Mouse (Mus musculus) heart, adult 2 months (tissue): Measurements from ENCODE around the gene Sec14l5. TPM values are rescaled to one million over a fixed set of nuclear protein-coding genes. Genes with fewer than 3 reads are reported as not detected.

Experiments used
- DNase-seq, 2 experiments: peaks; one replicate each; pipeline ENCODE4 v3.0.0; 2021
- H3K27ac ChIP-seq: fragments of 200-600 bp; 2 replicates; pipeline ENCODE4 v1.8.1; 2022
- H3K27me3 ChIP-seq: fragments of 200-500 bp; 2 replicates; pipeline ENCODE4 v1.6.1; 2012; ENCODE audit warnings: mild to moderate bottlenecking, low read length, inconsistent platforms, mixed read lengths; ENCODE audit not compliant: control insufficient read depth, insufficient read depth
- H3K36me3 ChIP-seq: fragments of 200-500 bp; 2 replicates; pipeline ENCODE4 v1.6.1; 2012; ENCODE audit warnings: low read length, inconsistent platforms; ENCODE audit not compliant: control insufficient read depth, insufficient read depth
- H3K4me1 ChIP-seq: fragments of 200-500 bp; 2 replicates; pipeline ENCODE4 v1.6.1; 2011; ENCODE audit warnings: low read length; ENCODE audit not compliant: control insufficient read depth, insufficient read depth
- H3K4me3 ChIP-seq: fragments of 200-600 bp; 2 replicates; pipeline ENCODE4 v1.8.1; 2022
- H3K79me2 ChIP-seq: fragments of 200-500 bp; replicated peaks from 2 replicates; pipeline ENCODE4 v1.6.1; 2012; ENCODE audit warnings: mild to moderate bottlenecking, inconsistent platforms, low read length, moderate library complexity, mixed read lengths; ENCODE audit not compliant: control insufficient read depth, insufficient read depth
- H3K9ac ChIP-seq: fragments of 200-500 bp; 2 replicates; pipeline ENCODE4 v1.6.1; 2012; ENCODE audit warnings: low read depth, mild to moderate bottlenecking, control low read depth, inconsistent platforms, low read length, mixed read lengths
- CTCF ChIP-seq: fragments of 200-600 bp; IDR thresholded peaks from 2 replicates; pipeline ENCODE4 v1.8.1; 2022; ENCODE audit warnings: antibody characterized with exemption, mild to moderate bottlenecking, moderate library complexity
- EP300 ChIP-seq: fragments of 200-500 bp; IDR thresholded peaks from 2 replicates; pipeline ENCODE4 v1.6.1; 2011; ENCODE audit warnings: low read depth, low read length, control low read depth; ENCODE audit not compliant: insufficient read depth
- POLR2A ChIP-seq: fragments of 200-500 bp; IDR thresholded peaks from 2 replicates; pipeline ENCODE4 v1.6.1; 2011; ENCODE audit warnings: mild to moderate bottlenecking, low read depth, low read length, control low read depth; ENCODE audit not compliant: insufficient read depth
- WGBS: fragments of 180-500 bp; shearing (Covaris S2); methylation state at CpG from one replicate; pipeline ENCODE4 v1.1.7; 2018; 5-methylcytosine and 5-hydroxymethylcytosine counted together
- intact Hi-C: fragments of 180-260 bp; cut with DNase I; formaldehyde crosslinking; loops from one replicate; pipeline ENCODE4 v1.15.1; 2025
- polyA plus RNA-seq: library from polyadenylated mRNA; depleted of rRNA; stranded (reverse); fragments of >200 nt; gene quantifications from 2 replicates; pipeline ENCODE4 v1.2.3, GENCODE M21; 2012
- total RNA-seq, 2 experiments: library from RNA; stranded (reverse); gene quantifications; 2 replicates each; pipeline ENCODE4 v1.2.3; 2021

The Sec14l5 gene
- total and polyA plus RNA-seq, 3 experiments: 0.73 to 2.1 (median 0.78) TPM

DNA sequence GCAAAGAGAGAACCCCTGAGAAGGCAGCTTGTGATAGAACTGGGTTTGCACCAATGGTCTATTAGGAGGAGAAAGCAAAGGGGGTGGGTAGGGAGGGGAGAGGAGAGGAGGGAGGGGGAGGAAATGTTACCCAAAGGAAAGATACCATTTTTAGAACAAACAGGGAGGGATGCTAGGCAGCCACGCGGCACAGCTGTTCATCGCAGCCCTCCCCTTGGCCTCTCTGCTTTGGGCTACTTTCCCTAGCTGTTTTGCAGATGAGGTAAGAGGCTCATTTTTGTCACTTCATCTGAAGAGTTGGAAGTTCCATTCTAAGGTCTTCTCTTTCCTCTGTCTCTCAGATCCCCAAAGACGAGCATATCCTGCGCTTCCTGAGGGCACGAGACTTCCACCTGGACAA is 25.7 kb downstream of the Sec14l5 start:
- intact Hi-C loops: no loop called here
- Histone ChIP-seq H3K4me1 (peaks cover 8% of the 10 kb centered on the region), H3K4me3 (no peak overlapping the region), H3K36me3 (no peaks in the 10 kb centered on the region), H3K9ac (no peak overlapping the region), H3K27me3 (no peaks in the 10 kb centered on the region), H3K27ac (no peak overlapping the region), H3K79me2 (no peaks in the 10 kb centered on the region)
- DNase-seq: no peak
- TF ChIP-seq POLR2A (no peak), CTCF (no peak), EP300 (no peak)
- WGBS: 48% methylated on average over 6 of the region's 6 CpGs

DNA sequence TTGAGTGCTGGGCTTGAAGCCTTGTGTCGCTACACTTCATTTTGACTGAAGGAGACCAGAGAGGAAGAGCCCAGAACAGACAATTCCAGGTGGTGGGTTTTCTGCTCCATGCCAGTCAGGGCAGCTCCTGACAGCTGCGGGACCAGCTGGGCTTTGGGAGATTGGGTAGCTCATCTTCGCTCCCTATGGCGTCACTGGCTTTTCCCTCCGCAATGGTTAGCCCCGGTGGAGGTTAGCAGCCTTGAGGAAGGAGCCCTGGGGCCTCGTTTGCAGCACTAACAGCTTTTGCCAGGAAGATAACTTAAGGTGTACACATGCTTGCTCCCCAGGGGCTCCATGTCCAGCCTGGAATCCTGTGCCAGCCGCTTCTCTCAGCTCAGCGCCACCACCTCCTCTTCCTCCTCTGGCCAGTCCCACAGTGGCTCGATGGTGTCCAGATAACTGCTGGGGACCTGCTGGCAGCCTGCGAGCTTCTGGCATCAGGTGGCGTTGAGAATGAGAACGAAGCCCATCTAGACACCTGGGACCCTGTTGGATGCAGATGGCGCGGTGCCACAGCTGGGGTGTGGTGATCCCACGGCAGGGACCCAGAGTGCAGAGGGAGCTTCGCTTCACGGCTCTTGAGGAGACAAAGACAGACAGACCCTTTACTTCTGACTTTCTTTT is 36.5 kb downstream of the Sec14l5 start:
- intact Hi-C loops: no loop called here
- no peak overlapping the region for H3K4me3 ChIP-seq
- H3K4me1 ChIP-seq: peaks cover 1% of the 10 kb centered on the region; the same call in 1 of the 2 replicates
- H3K36me3 ChIP-seq: no peaks in the 10 kb centered on the region
- TF ChIP-seq CTCF (no peak), EP300 (no peak), POLR2A (no peak)
- no peak for DNase-seq
- H3K27me3 ChIP-seq: no peaks in the 10 kb centered on the region
- no peak overlapping the region for H3K9ac ChIP-seq
- WGBS: 73% methylated on average over 18 of the region's 18 CpGs
- H3K27ac ChIP-seq: no peak overlapping the region
- no peaks in the 10 kb centered on the region for H3K79me2 ChIP-seq

DNA sequence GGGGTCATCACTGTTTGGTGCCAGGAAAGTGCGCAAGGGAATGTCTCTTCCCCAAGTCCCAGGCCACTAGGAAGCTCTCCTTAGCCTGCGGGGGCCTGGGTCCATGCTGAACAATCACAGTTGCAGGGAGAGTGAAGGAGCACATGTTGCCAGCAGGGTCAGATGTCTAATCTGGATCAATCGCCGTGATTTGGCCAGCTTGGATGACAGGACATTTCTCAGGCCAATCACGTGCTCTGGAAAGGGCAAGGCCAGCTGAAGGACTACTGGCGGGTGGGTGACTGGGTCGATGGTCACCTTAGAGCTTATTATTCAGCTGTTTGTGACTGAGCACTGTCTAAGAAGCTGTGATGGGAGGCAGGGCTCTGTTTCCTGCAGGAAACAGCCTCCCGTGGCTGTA is 37.2 kb downstream of the Sec14l5 start:
- no peaks in the 10 kb centered on the region for H3K79me2 ChIP-seq
- H3K27ac ChIP-seq: no peak overlapping the region
- no peak for DNase-seq
- no peaks in the 10 kb centered on the region for H3K36me3 ChIP-seq
- WGBS: 40% methylated on average over 8 of the region's 8 CpGs
- no peak overlapping the region for H3K4me3 ChIP-seq
- TF ChIP-seq CTCF: no peak
- TF ChIP-seq POLR2A: no peak
- TF ChIP-seq EP300: no peak
- H3K4me1 ChIP-seq: peaks cover 1% of the 10 kb centered on the region; the same call in 1 of the 2 replicates
- no peaks in the 10 kb centered on the region for H3K27me3 ChIP-seq
- intact Hi-C loops: no loop called here
- no peak overlapping the region for H3K9ac ChIP-seq

DNA sequence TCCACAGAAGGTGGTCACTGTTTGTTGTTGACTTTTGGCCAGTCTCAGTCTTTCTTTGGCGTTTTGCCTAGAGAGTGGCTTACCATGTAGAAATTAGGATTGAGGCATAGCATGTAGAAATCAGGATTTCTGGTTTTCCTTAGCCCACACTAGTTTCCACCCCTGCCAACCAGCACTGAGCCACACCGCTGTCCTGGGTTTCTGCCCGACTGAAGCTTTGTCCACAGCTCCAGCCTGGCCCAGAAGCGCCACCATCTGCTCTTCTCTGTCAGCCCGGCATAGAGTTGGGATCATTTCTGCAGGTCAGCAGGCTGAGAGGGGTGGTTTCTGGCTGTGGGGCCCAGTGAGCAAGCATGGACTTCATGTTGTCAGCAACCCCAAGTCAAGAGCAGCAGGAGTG is 38.0 kb downstream of the Sec14l5 start:
- H3K9ac ChIP-seq: no peak overlapping the region
- intact Hi-C loops: no loop called here

DNA sequence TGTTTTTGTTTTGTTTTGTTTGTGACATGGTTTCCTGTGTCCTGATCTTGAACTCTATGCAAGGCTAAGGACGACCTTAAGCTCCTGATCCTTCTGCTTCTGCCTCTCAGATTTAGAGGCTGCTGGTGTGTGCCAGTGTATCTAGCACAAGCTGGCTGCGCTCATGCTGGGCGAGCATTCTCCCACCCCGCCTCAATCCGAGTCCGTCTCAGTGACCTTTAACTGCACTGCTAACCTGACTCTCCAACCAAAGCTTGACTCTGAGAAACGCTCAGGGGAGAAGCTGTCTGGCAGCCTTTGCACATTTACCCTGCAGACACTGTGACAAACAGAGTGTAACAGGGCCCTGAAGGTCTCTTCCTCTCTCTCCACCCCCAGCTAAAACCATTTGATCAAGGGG is 38.8 kb downstream of the Sec14l5 start:
- DNase-seq: no peak
- intact Hi-C loops: no loop called here

More for the DNA sequence above, 38.0 kb downstream of the Sec14l5 start:
- no peak overlapping the region for H3K4me3 ChIP-seq
- H3K27ac ChIP-seq: no peak overlapping the region
- 63% methylated on average over 5 of the region's 5 CpGs for WGBS
- H3K79me2 ChIP-seq: no peaks in the 10 kb centered on the region
- DNase-seq: no peak
- H3K27me3 ChIP-seq: no peaks in the 10 kb centered on the region
- TF ChIP-seq EP300 (no peak), POLR2A (no peak), CTCF (no peak)
- H3K36me3 ChIP-seq: no peaks in the 10 kb centered on the region
- H3K4me1 ChIP-seq: peaks cover 1% of the 10 kb centered on the region; the same call in 1 of the 2 replicates

DNA sequence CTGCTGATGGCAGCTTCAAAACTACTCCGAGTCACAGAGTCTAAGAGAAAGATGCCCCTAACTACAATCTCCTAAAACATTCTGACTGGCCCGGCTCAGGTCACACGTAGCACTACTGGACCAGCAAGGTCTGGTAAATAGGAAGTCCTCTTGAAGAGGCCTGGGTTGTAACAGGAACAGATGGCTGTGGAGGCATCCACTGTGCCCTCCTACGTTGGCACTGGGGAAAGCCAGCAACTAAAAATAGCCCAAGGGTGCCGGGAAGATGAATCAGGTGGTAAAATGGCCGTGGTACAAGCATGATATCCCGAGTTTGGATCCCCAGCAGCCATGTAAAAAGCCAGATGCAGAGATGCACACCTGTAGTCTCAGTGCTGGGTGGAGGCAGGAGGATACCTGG is 39.3 kb downstream of the Sec14l5 start:
- no peaks in the 10 kb centered on the region for H3K36me3 ChIP-seq

More for the DNA sequence above, 38.8 kb downstream of the Sec14l5 start:
- Histone ChIP-seq H3K9ac (no peak overlapping the region), H3K27me3 (no peaks in the 10 kb centered on the region), H3K4me1 (peaks cover 1% of the 10 kb centered on the region; the same call in 1 of the 2 replicates), H3K79me2 (no peaks in the 10 kb centered on the region), H3K4me3 (no peak overlapping the region), H3K36me3 (no peaks in the 10 kb centered on the region), H3K27ac (peak overlapping the region; percentile 59)
- TF ChIP-seq EP300: no peak
- no peak for TF ChIP-seq POLR2A
- TF ChIP-seq CTCF: no peak
- 47% methylated on average over 7 of the region's 7 CpGs for WGBS

More for the DNA sequence above, 39.3 kb downstream of the Sec14l5 start:
- no peak overlapping the region for H3K4me3 ChIP-seq
- H3K4me1 ChIP-seq: peaks cover 1% of the 10 kb centered on the region; the same call in 1 of the 2 replicates
- H3K27me3 ChIP-seq: no peaks in the 10 kb centered on the region
- DNase-seq: peak in 1 of 2 experiments; percentile 59
- no peaks in the 10 kb centered on the region for H3K79me2 ChIP-seq
- intact Hi-C loops: no loop called here
- H3K27ac ChIP-seq: peak overlapping the region; percentile 59
- no peak overlapping the region for H3K9ac ChIP-seq
- WGBS: 48% methylated on average over 7 of the region's 7 CpGs
- TF ChIP-seq EP300 (0 out of 2 replicates have a peak, but pooled peaks have one; percentile 60), POLR2A (no peak), CTCF (no peak)
